Mouse (Mus musculus): Measurements from ENCODE around the gene Ptpn1. TPM values are rescaled to one million over a fixed set of nuclear protein-coding genes. Genes with fewer than 3 reads are reported as not detected.

Gene Ptpn1
- total RNA-seq, 2 experiments from 2014 or later: 56.6 to 64.4 TPM

GRCm38 (mm10) chr2:168003431-168003830 is 71.6 kb downstream of the Ptpn1 start:
- no peak for DNase-seq (ENCODE audit: low spot score in 2 of 2)

- DNase-seq (ENCODE audit: low spot score in 2 of 2): no peak
Observed at GRCm38 (mm10) chr2:168004369-168004768, 72.5 kb downstream of the Ptpn1 start.

- no peak for DNase-seq (ENCODE audit: low spot score in 2 of 2)
Observed at GRCm38 (mm10) chr2:168005005-168005404, 73.1 kb downstream of the Ptpn1 start.

GRCm38 (mm10) chr2:168005616-168006015 is 73.8 kb downstream of the Ptpn1 start:
- no peak for DNase-seq (ENCODE audit: low spot score in 2 of 2)

GRCm38 (mm10) chr2:168006489-168006888 is 74.6 kb downstream of the Ptpn1 start:
- no peak for DNase-seq (ENCODE audit: low spot score in 2 of 2)

- DNase-seq (ENCODE audit: low spot score in 2 of 2): no peak
Observed at GRCm38 (mm10) chr2:168008132-168008531, 76.3 kb downstream of the Ptpn1 start.

GRCm38 (mm10) chr2:168009936-168010668 is 78.2 kb downstream of the Ptpn1 start, which contains the start of gene Ripor3:
Gene Ripor3, minus strand, starts transcription at chr2:168010618.
- DNase-seq (ENCODE audit: low spot score in 2 of 2): peak; percentile 73 to 74

GRCm38 (mm10) chr2:168010893-168011292 is 79.0 kb downstream of the Ptpn1 start:
- no peak for DNase-seq (ENCODE audit: low spot score in 2 of 2)

- peak; percentile 67 to 78 for DNase-seq (ENCODE audit: low spot score in 2 of 2)
Observed at GRCm38 (mm10) chr2:168016951-168017391, 85.1 kb downstream of the Ptpn1 start.

GRCm38 (mm10) chr2:168019201-168019715 is 87.4 kb downstream of the Ptpn1 start:
- DNase-seq (ENCODE audit: low spot score in 2 of 2): peak in 1 of 2 experiments; percentile 38

GRCm38 (mm10) chr2:168023763-168024402 is 92.0 kb downstream of the Ptpn1 start:
- DNase-seq (ENCODE audit: low spot score in 2 of 2): no peak

- no peak for DNase-seq (ENCODE audit: low spot score in 2 of 2)
Observed at GRCm38 (mm10) chr2:168025174-168025573, 93.3 kb downstream of the Ptpn1 start.

- DNase-seq (ENCODE audit: low spot score in 2 of 2): no peak
Observed at GRCm38 (mm10) chr2:168025882-168026281, 94.0 kb downstream of the Ptpn1 start.

- no peak for DNase-seq (ENCODE audit: low spot score in 2 of 2)
Observed at GRCm38 (mm10) chr2:168026467-168026866, 94.6 kb downstream of the Ptpn1 start.

- no peak for DNase-seq (ENCODE audit: low spot score in 2 of 2)
Observed at GRCm38 (mm10) chr2:168028376-168028775, 96.5 kb downstream of the Ptpn1 start.

Other genes starting within 250 kb of the Ptpn1 start
- 100 to 1,000 TPM; 433 to 502 TPM for gene Cebpb, start 243.1 kb upstream of the Ptpn1 start, total RNA-seq (2021)
- 10 to 100 TPM; 21.4 to 26.6 TPM for gene Tmem189, start 242.2 kb upstream of the Ptpn1 start, total RNA-seq (2021)
- gene Ripor3, start 78.6 kb downstream of the Ptpn1 start, total RNA-seq (2021): 1 to 10 TPM; 1.8 TPM
- 1 to 10 TPM; 1.2 to 1.6 TPM for gene Pard6b, start 148.9 kb downstream of the Ptpn1 start, total RNA-seq (2021)

Data from adrenal gland, adult 18-20 months (tissue).